Mouse (Mus musculus) spleen, adult 2 months (tissue): Measurements from ENCODE around the gene Gm9376. TPM values are rescaled to one million over a fixed set of nuclear protein-coding genes. Genes with fewer than 3 reads are reported as not detected.

Experiments used
- DNase-seq, 2 experiments: peaks; one replicate each; pipeline versions ENCODE4 v3.0.0 to v3.0.0-alpha.2; 2012 to 2021; ENCODE audit warnings: low spot score in 2 of 2, low read depth in 1 of 2
- H3K27ac ChIP-seq: fragments of 200-500 bp; 2 replicates; pipeline ENCODE4 v1.5.1; 2012; ENCODE audit warnings: low read length, inconsistent platforms; ENCODE audit not compliant: insufficient read depth
- H3K27me3 ChIP-seq: fragments of 200-500 bp; 2 replicates; pipeline ENCODE4 v1.6.1; 2012; ENCODE audit warnings: mild to moderate bottlenecking, moderate library complexity, low read length, inconsistent platforms; ENCODE audit not compliant: control insufficient read depth, insufficient read depth
- H3K36me3 ChIP-seq: fragments of 200-500 bp; 2 replicates; pipeline ENCODE4 v1.6.1; 2012; ENCODE audit warnings: mild to moderate bottlenecking, low read length, inconsistent platforms; ENCODE audit not compliant: control insufficient read depth, insufficient read depth
- H3K4me1 ChIP-seq: fragments of 200-500 bp; 2 replicates; pipeline ENCODE4 v1.6.1; 2011; ENCODE audit warnings: inconsistent platforms; ENCODE audit not compliant: control insufficient read depth, insufficient read depth, insufficient read length
- H3K4me3 ChIP-seq: fragments of 200-500 bp; 2 replicates; pipeline ENCODE4 v1.5.1; 2011; ENCODE audit warnings: mild to moderate bottlenecking, inconsistent platforms; ENCODE audit not compliant: insufficient read depth, insufficient read length; ENCODE audit errors: extremely low read depth
- CTCF ChIP-seq: fragments of 200-500 bp; IDR thresholded peaks from 2 replicates; pipeline ENCODE4 v1.5.1; 2011; ENCODE audit warnings: mild to moderate bottlenecking, inconsistent platforms; ENCODE audit not compliant: insufficient read depth, insufficient read length, insufficient replicate concordance; ENCODE audit errors: extremely low read depth
- POLR2A ChIP-seq: fragments of 200-500 bp; IDR thresholded peaks from 2 replicates; pipeline ENCODE4 v1.6.1; 2011; ENCODE audit warnings: low read depth, low read length, inconsistent platforms
- WGBS: fragments of 180-500 bp; shearing (Covaris S2); methylation state at CpG from one replicate; pipeline ENCODE4 v1.1.7; 2018; 5-methylcytosine and 5-hydroxymethylcytosine counted together
- polyA plus RNA-seq: library from polyadenylated mRNA; depleted of rRNA; stranded (reverse); fragments of >200 nt; gene quantifications from 2 replicates; pipeline ENCODE4 v1.2.3, GENCODE M21; 2012

Gene Gm9376
- polyA plus RNA-seq, 1 experiment, result not detected

DNA sequence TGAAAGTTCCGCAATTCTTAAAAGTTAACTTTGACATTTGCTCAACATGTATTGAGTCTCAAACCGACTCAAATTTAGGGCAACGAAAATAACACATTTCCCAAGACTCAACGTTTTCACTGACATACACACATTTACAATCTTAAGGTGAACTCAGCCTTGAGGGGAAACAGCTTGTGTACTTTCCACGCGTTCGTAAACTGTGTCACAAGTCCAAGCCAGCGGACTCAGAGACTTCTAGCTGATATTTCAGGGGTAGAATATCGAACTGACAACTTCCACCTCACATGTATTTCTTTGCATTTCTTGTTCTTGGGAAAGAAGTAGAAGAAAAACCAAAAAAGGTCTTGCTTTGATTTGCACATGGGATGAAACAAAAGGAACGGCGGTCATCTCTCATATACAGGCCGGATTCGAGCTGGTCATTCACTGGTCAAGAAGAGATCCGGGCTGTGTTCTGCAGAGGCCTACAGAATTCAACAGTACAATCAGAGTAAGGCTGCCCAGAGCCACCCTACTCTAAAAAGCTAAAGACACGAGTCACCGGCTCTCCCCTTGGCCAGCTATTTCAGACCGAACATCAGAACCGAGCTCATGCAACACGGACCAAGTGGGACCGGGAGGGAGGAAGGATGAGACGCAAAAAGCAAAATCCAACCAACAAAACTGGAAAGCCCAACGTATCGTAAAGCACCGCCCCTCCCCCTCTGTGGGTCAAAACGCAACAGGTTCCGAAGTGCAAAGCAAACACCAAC, 32.8 kb upstream of the Gm9376 start:
- 8% methylated on average over 26 of the region's 26 CpGs for WGBS
- TF ChIP-seq POLR2A (no peak), CTCF (no peak)
- Histone ChIP-seq H3K27ac (no peak overlapping the region), H3K4me1 (peaks cover 9% of the 10 kb centered on the region), H3K27me3 (peaks cover 33% of the 10 kb centered on the region), H3K36me3 (no peaks in the 10 kb centered on the region), H3K4me3 (no peak overlapping the region)
- DNase-seq, result no peak

- H3K27ac ChIP-seq, result no peak overlapping the region
- no peak overlapping the region for H3K4me3 ChIP-seq
- DNase-seq, result no peak
- TF ChIP-seq POLR2A (no peak), CTCF (no peak)
- H3K27me3 ChIP-seq, result peaks cover 33% of the 10 kb centered on the region
- 3% methylated on average over 66 of the region's 84 CpGs for WGBS
- H3K4me1 ChIP-seq, result peaks cover 9% of the 10 kb centered on the region
- no peaks in the 10 kb centered on the region for H3K36me3 ChIP-seq
Measured at GRCm38 (mm10) chr14:118234541-118235210, 32.1 kb upstream of the Gm9376 start.

GRCm38 (mm10) chr14:118235361-118235972, 31.3 kb upstream of the Gm9376 start:
- WGBS, result 3% methylated on average over 62 of the region's 62 CpGs
- Histone ChIP-seq H3K36me3 (no peaks in the 10 kb centered on the region), H3K27ac (no peak overlapping the region), H3K4me1 (peaks cover 9% of the 10 kb centered on the region), H3K4me3 (peak overlapping the region; percentile 13; the same call in 1 of the 2 replicates), H3K27me3 (peaks cover 37% of the 10 kb centered on the region)
- no peak for TF ChIP-seq CTCF
- DNase-seq, result no peak

- Histone ChIP-seq H3K4me3 (peak overlapping the region; percentile 23; the same call in 1 of the 2 replicates), H3K36me3 (no peaks in the 10 kb centered on the region), H3K27me3 (peaks cover 37% of the 10 kb centered on the region), H3K4me1 (peaks cover 9% of the 10 kb centered on the region), H3K27ac (no peak overlapping the region)
- TF ChIP-seq CTCF, result no peak
- no peak for TF ChIP-seq POLR2A
- DNase-seq, result no peak
- 1% methylated on average over 73 of the region's 73 CpGs for WGBS
Measured at GRCm38 (mm10) chr14:118235973-118236885, 30.5 kb upstream of the Gm9376 start.

GRCm38 (mm10) chr14:118236886-118237289, 29.9 kb upstream of the Gm9376 start, which contains the start of gene Sox21:
TSS of gene Sox21 (minus strand) at chr14:118237030.
- no peak for DNase-seq
- TF ChIP-seq POLR2A, result no peak
- TF ChIP-seq CTCF, result no peak

DNA sequence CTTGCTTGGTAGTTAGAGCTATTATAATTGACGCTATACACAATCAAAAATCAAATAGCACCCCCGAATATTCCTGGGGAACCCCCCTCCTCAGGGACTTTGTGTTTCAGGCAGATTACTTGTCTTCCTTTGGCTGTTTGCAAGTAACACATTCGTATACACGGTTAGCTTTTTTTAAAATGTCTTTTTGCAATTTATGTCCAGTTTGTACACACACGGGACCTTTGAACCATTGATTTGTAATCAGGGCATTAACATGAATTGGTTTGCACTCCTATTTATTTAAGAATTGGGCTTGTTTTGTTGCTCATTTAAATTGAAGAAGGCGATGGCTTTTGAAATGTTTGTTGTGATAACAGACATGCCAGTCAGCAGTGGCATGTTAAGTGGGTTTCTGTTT, 29.0 kb upstream of the Gm9376 start:
- peaks cover 33% of the 10 kb centered on the region for H3K27me3 ChIP-seq
- no peak overlapping the region for H3K4me3 ChIP-seq
- WGBS, result 16% methylated on average over 6 of the region's 6 CpGs
- H3K4me1 ChIP-seq, result peaks cover 9% of the 10 kb centered on the region
- H3K36me3 ChIP-seq, result no peaks in the 10 kb centered on the region
- no peak for DNase-seq
- TF ChIP-seq CTCF, result no peak
- TF ChIP-seq POLR2A, result no peak
- no peak overlapping the region for H3K27ac ChIP-seq

More at GRCm38 (mm10) chr14:118236886-118237289, 29.9 kb upstream of the Gm9376 start, which contains the start of gene Sox21:
- peaks cover 9% of the 10 kb centered on the region for H3K4me1 ChIP-seq
- no peaks in the 10 kb centered on the region for H3K36me3 ChIP-seq
- H3K27me3 ChIP-seq, result peaks cover 35% of the 10 kb centered on the region
- under 1% methylated on average over 30 of the region's 34 CpGs for WGBS
- H3K27ac ChIP-seq, result no peak within 1 kb of the TSS
- H3K4me3 ChIP-seq, result peak within 1 kb of the TSS; percentile 23; the same call in 1 of the 2 replicates
